Mouse (Mus musculus) macrophage (primary cell): ENCODE data around the gene Ranbp10. TPM values are rescaled to one million over a fixed set of nuclear protein-coding genes. Genes with fewer than 3 reads are reported as not detected.

Source experiments
- H3K27ac ChIP-seq: fragments of 350-480 bp; formaldehyde crosslinking; 2 replicates; pipeline ENCODE4 v1.9.0; 2021
- H3K36me3 ChIP-seq: fragments of 350-480 bp; formaldehyde crosslinking; 2 replicates; pipeline ENCODE4 v1.9.0; 2021; ENCODE audit errors: inconsistent target
- H3K4me3 ChIP-seq: fragments of 350-480 bp; formaldehyde crosslinking; 2 replicates; pipeline ENCODE4 v1.9.0; 2021; ENCODE audit errors: inconsistent target
- H3K79me2 ChIP-seq: fragments of 350-480 bp; formaldehyde crosslinking; 2 replicates; pipeline ENCODE4 v1.9.0; 2021; ENCODE audit errors: inconsistent target
- WGBS: methylation state at CpG from one replicate; pipeline ENCODE4 v1.1.7; 2026; ENCODE audit warnings: inconsistent platforms; ENCODE audit not compliant: missing documents; 5-methylcytosine and 5-hydroxymethylcytosine counted together
- polyA plus RNA-seq: library from polyadenylated mRNA; stranded (reverse); fragments of 250-400 nt; gene quantifications from 3 replicates; pipeline ENCODE4 v1.2.4, GENCODE M21; 2018; ENCODE audit warnings: inconsistent platforms

The Ranbp10 gene
- polyA plus RNA-seq, 1 experiment from 2014 or later = 23.7 TPM

DNA sequence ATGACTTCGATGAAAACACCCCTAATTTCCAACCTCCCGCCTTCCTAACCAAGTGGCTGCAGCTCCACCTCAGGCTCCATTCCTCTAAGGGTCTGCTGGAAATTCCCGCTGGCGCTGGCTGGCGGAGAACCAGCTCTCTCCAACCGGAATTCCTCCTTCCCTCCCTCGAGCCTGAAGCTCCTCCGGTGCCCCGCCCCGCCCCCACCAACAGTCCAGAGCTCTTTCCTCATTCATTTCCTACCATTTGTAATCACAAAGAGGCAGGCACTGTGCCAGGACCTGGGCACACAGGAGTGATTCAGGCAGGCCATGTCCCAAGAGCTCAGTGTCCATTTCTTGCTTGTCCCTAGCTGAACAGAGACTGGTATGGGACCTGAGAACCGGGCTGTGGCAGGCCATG lies 76.5 kb downstream of the Ranbp10 start:
- WGBS = 69% methylated on average over 10 of the region's 11 CpGs
- Histone ChIP-seq H3K27ac (no peak overlapping the region), H3K79me2 (no peaks in the 10 kb centered on the region), H3K4me3 (no peak overlapping the region), H3K36me3 (no peaks in the 10 kb centered on the region)

DNA sequence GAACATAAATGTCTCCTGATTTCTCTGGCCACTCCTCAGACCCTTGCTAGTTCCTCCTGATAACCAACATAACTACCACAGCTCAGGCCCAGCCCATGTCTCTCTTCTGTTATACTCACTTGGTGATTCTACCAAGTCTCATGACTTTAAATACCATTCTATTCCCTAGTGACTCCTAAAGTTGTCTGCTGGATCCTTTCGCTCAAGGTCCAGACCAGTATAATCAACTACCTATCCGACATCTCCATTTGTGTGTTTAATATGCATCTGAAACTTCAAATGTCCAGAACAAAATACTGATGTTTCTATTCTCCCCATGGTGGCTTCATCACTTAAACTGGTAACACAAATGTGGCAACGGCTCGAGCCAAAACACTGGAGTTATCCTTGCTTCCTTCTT lies 83.8 kb downstream of the Ranbp10 start:
- WGBS = 98% methylated on average over 4 of the region's 4 CpGs

DNA sequence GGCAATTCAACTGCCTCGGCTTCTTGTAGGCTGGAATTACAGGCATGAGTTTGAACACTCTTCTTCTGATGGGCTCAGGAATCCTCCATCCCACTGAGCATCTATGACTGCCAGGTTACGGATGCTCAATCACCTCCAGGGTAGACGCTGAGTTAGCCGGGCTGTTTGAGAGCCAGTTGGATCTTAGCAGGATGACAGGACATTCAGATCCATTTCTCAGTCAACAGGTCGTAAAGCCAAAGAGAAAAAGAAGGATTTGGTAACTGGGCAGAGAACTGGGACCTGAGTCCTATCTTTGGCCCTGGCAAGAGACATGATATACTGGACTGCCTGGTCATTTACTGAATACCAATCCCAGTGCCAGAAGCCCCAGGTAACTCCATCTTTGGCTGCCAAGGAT lies 87.9 kb downstream of the Ranbp10 start:
- Histone ChIP-seq H3K27ac (no peak overlapping the region), H3K79me2 (no peaks in the 10 kb centered on the region), H3K4me3 (no peak overlapping the region), H3K36me3 (no peaks in the 10 kb centered on the region)
- 99% methylated on average over 5 of the region's 5 CpGs for WGBS

More for the DNA sequence above, 83.8 kb downstream of the Ranbp10 start:
- H3K79me2 ChIP-seq = no peaks in the 10 kb centered on the region
- H3K27ac ChIP-seq = no peak overlapping the region
- H3K4me3 ChIP-seq = no peak overlapping the region
- no peaks in the 10 kb centered on the region for H3K36me3 ChIP-seq

DNA sequence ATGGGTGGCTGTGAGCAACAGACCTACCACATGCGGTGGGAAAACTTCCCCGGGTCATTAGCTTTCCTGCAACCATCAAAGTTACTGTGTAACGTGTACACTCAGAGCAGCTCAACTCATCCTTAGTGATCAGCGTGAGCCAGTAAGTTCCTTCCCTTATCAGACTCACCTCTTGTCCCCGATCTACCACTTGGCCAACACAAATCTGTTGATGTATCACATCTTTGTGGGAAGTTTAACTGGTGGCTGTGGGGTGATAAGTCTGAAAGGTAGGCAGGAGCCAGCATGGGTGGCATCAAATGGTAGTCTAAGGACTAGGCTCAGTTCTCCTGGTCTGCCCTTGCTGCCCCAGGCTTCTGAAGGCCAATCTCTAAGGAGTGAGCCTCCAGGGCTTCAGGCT lies 95.0 kb downstream of the Ranbp10 start:
- WGBS = 94% methylated on average over 5 of the region's 5 CpGs
- Histone ChIP-seq H3K27ac (no peak overlapping the region), H3K79me2 (no peaks in the 10 kb centered on the region), H3K36me3 (no peaks in the 10 kb centered on the region), H3K4me3 (no peak overlapping the region)

DNA sequence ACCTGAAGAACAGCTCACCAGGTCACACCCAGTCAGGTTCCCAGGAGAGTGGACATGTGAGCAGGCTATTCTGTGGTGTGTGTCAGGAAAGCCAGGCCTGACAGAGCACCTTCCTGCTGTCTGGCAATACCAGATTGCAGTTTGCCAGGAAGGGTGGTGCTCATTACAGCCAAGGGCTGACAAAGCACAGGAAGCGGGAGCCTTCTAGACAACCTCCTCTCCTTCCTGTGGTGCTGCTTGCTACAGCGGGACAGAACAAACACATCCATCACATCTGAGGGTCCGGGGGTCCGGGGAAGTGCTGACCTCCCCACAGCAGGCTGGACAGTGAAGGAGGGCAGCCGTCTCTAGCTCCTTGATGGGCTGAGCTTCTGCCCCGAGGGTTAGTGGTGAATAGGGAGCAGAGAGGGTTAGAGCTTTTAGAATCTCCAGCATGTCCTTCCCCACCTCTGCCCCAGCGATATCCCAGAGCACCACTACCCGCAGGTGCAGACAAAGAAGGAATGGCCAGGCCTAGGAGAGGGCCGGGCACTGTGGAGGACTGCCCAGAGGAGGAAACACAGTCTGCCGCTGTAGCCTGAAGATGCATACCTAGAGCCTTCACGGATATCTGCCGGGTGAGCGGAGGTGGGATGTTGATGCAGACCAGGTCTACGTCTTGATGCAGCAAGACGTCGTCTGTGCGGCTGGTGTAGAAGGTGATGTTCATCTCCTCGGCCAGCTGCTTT lies 99.6 kb downstream of the Ranbp10 start:
- H3K79me2 ChIP-seq = no peaks in the 10 kb centered on the region
- H3K36me3 ChIP-seq = no peaks in the 10 kb centered on the region
- H3K27ac ChIP-seq = no peak overlapping the region
- 59% methylated on average over 18 of the region's 18 CpGs for WGBS
- H3K4me3 ChIP-seq = no peak overlapping the region

DNA sequence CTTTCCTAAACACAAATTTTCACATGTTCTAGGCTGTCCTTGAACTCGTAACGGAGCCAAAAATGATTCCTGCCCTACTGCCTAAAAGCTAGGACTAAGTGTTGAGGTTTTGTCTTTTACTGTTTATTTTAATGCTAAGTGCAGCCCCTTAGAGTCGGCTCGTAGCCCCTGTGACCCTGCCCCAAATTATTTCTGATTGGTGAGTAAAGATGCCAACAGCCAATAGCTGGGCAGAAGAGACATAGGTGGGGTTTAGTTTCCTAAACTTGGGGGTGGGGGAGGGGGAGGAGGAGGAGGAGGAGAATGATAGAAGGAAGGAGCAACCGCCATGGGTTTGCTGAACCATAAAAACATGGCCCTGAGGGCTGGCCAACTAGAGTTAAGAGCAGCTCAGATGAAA lies 101.4 kb downstream of the Ranbp10 start:
- no peak overlapping the region for H3K4me3 ChIP-seq
- H3K36me3 ChIP-seq = no peaks in the 10 kb centered on the region
- H3K27ac ChIP-seq = no peak overlapping the region
- no peaks in the 10 kb centered on the region for H3K79me2 ChIP-seq
- 94% methylated on average over 5 of the region's 5 CpGs for WGBS

DNA sequence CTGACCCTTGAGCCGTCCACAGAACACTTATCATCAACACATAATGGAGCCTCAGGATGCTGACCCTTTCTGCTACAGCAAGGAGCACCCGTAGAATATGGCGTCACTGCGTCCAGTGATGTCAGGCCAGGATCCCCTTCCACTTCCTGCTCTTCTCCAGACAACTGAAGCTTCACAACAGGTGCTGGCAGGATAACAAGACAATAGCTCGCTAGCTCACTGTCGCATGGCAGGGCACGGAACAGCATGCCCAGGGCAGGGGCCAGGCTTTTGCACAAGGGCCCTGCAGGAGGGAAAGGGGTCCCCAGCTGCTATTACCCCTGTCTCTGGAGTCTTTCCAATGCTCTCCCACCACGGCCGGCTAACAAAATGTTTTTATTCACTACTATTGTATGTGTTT lies 104.3 kb downstream of the Ranbp10 start:
- WGBS = 96% methylated on average over 9 of the region's 9 CpGs
- no peak overlapping the region for H3K4me3 ChIP-seq
- H3K79me2 ChIP-seq = no peaks in the 10 kb centered on the region
- no peaks in the 10 kb centered on the region for H3K36me3 ChIP-seq
- no peak overlapping the region for H3K27ac ChIP-seq

DNA sequence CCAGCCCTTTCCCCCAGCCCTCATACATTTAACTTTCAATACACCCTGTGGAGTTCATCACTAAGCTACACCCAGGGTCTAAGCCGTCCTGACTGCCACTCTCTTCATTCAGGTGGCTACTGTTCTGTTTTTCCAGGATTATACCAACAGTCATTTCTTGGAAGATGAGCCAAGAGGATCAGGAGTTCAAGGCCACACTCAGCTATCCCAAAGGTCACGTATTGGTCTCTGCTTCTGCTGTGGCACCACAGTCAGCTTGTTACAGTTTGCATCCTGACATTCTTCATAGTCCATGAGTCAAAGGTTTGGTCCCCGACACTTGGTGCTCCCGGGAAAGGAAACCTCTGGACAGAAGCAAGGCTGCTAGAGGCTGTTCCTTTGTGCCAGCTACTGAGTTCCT lies 107.5 kb downstream of the Ranbp10 start:
- no peak overlapping the region for H3K4me3 ChIP-seq
- no peaks in the 10 kb centered on the region for H3K79me2 ChIP-seq
- H3K27ac ChIP-seq = no peak overlapping the region
- H3K36me3 ChIP-seq = no peaks in the 10 kb centered on the region
- WGBS = 89% methylated on average over 4 of the region's 4 CpGs

Other genes starting within 250 kb of the Ranbp10 start
- gene Ripor1, start 222.1 kb downstream of the Ranbp10 start, polyA plus RNA-seq = 13.3 to 20.5 TPM (median 14.5 TPM) in 3 replicates
- 38.0 to 50.3 TPM (median 38.3 TPM) in 3 replicates for gene Ctcf, start 190.8 kb downstream of the Ranbp10 start, polyA plus RNA-seq
- gene Agrp, start 190.0 kb downstream of the Ranbp10 start, polyA plus RNA-seq = not detected in 3 replicates
- gene Carmil2, start 141.1 kb downstream of the Ranbp10 start, polyA plus RNA-seq = 0.13 TPM in 1 of 3 replicates, not detected in the others
- 14.9 to 20.7 TPM (median 19.5 TPM) in 3 replicates for gene Acd, start 126.2 kb downstream of the Ranbp10 start, polyA plus RNA-seq
- 2.9 to 8.1 TPM (median 6.1 TPM) in 3 replicates for gene Pard6a, start 126.2 kb downstream of the Ranbp10 start, polyA plus RNA-seq
- not detected in 3 replicates for gene 4933405L10Rik, start 119.7 kb downstream of the Ranbp10 start, polyA plus RNA-seq
- 1.4 to 6.3 TPM (median 3.2 TPM) in 3 replicates for gene Enkd1, start 119.1 kb downstream of the Ranbp10 start, polyA plus RNA-seq
- gene Gfod2, start 68.7 kb downstream of the Ranbp10 start, polyA plus RNA-seq = 0.26 to 0.85 TPM (median 0.67 TPM) in 3 replicates
- not detected in 3 replicates for gene Tsnaxip1, start 381 bp upstream of the Ranbp10 start, polyA plus RNA-seq
- gene Cenpt, start 25.9 kb upstream of the Ranbp10 start, polyA plus RNA-seq = 7.2 to 13.3 TPM (median 8.2 TPM) in 3 replicates
- gene Thap11, start 27.8 kb upstream of the Ranbp10 start, polyA plus RNA-seq = 8.3 to 23.6 TPM (median 20.4 TPM) in 3 replicates
- 53.1 to 154 TPM (median 76.1 TPM) in 3 replicates for gene Nutf2, start 33.2 kb upstream of the Ranbp10 start, polyA plus RNA-seq
- 12.6 to 19.5 TPM (median 14.6 TPM) in 3 replicates for gene Edc4, start 53.5 kb upstream of the Ranbp10 start, polyA plus RNA-seq
- not detected in 3 replicates for gene Nrn1l, start 66.2 kb upstream of the Ranbp10 start, polyA plus RNA-seq
- 16.3 to 17.5 TPM (median 16.4 TPM) in 3 replicates for gene Pskh1, start 73.1 kb upstream of the Ranbp10 start, polyA plus RNA-seq
- not detected in 3 replicates for gene Ctrl, start 106.5 kb upstream of the Ranbp10 start, polyA plus RNA-seq
- 51.8 to 210 TPM (median 105 TPM) in 3 replicates for gene Psmb10, start 111.1 kb upstream of the Ranbp10 start, polyA plus RNA-seq
- gene Lcat, start 116.0 kb upstream of the Ranbp10 start, polyA plus RNA-seq = 0.10 to 0.28 TPM in 2 of 3 replicates, not detected in the other
- gene Slc12a4, start 138.7 kb upstream of the Ranbp10 start, polyA plus RNA-seq = 16.1 to 37.5 TPM (median 23.1 TPM) in 3 replicates
- 0.10 to 0.34 TPM in 2 of 3 replicates, not detected in the other for gene Dpep3, start 152.1 kb upstream of the Ranbp10 start, polyA plus RNA-seq
- 7.6 to 13.0 TPM (median 7.7 TPM) in 3 replicates for gene Dus2, start 164.0 kb upstream of the Ranbp10 start, polyA plus RNA-seq
- not detected in 3 replicates for gene Dpep2nb, start 178.6 kb upstream of the Ranbp10 start, polyA plus RNA-seq
- gene Ddx28, start 184.5 kb upstream of the Ranbp10 start, polyA plus RNA-seq = 10.2 to 19.4 TPM (median 15.9 TPM) in 3 replicates
- gene Nfatc3, start 231.5 kb upstream of the Ranbp10 start, polyA plus RNA-seq = 21.3 to 25.2 TPM (median 22.3 TPM) in 3 replicates